Mouse (Mus musculus) testis, postnatal 10 days (tissue): ENCODE measurements at regions not wholly inside any gene's neighbourhood (a gene's known extent, or its start where the extent isn't known, plus 50 kb on each side); places are given as distances from the start of the nearest gene placed in this dataset.
A peak's percentile ranks its signal among the peaks of the same experiment; 100 is the strongest.

Source experiments
- DNase-seq: peaks from one replicate; pipeline ENCODE4 v3.0.0; 2021; ENCODE audit warnings: low spot score

- DNase-seq: peak; percentile 61
Measured at GRCm38 (mm10) chr6:78899952-78900351, 431.3 kb upstream of the Reg3g start.

GRCm38 (mm10) chr6:78892730-78893129, 424.1 kb upstream of the Reg3g start:
- no peak for DNase-seq

- no peak for DNase-seq
Measured at GRCm38 (mm10) chr6:78863031-78863430, 394.4 kb upstream of the Reg3g start.

GRCm38 (mm10) chr6:78841261-78841660, 372.6 kb upstream of the Reg3g start:
- DNase-seq: no peak

- no peak for DNase-seq
Measured at GRCm38 (mm10) chr6:78825901-78826629, 357.4 kb upstream of the Reg3g start.

GRCm38 (mm10) chr6:78821251-78821650, 352.6 kb upstream of the Reg3g start:
- no peak for DNase-seq

GRCm38 (mm10) chr6:78797013-78797412, 328.3 kb upstream of the Reg3g start:
- DNase-seq: no peak

- DNase-seq: no peak
Measured at GRCm38 (mm10) chr6:78788972-78789371, 320.3 kb upstream of the Reg3g start.

GRCm38 (mm10) chr6:78757619-78758018, 288.9 kb upstream of the Reg3g start:
- DNase-seq: peak; percentile 41
